Mouse (Mus musculus): ENCODE measurements at regions not wholly inside any gene's neighbourhood (a gene's known extent, or its start where the extent isn't known, plus 50 kb on each side); places are given as distances from the start of the nearest gene placed in this dataset.

GRCm38 (mm10) chr13:116765491-116765890 lies 259.8 kb downstream of the Parp8 start:
- TF ChIP-seq POLR2A (IDR thresholded peaks at IDR 0.05; ENCODE audit: low read depth, low read length) = no peak
- no peak for TF ChIP-seq CTCF (IDR thresholded peaks at IDR 0.05; ENCODE audit: extremely low read depth, insufficient read length, insufficient replicate concordance, low read depth, low read length)
